Mouse (Mus musculus) hindbrain, embryonic 14.5 days (tissue): ENCODE data around the gene P2rx5. TPM values are rescaled to one million over a fixed set of nuclear protein-coding genes. Genes with fewer than 3 reads are reported as not detected.

Experiments used
- ATAC-seq: fragments of 200-750 bp; cut with Nextera tagmentation; 2 replicates; pipeline ENCODE4 v1.8.0; 2017; ENCODE audit warnings: moderate number of reproducible peaks, mild to moderate bottlenecking, moderate TSS enrichment, moderate library complexity; ENCODE audit not compliant: low FRiP score
- DNase-seq: peaks from one replicate; pipeline ENCODE4 v3.0.0-alpha.2; 2015; ENCODE audit warnings: low spot score
- H3K27ac ChIP-seq: fragments of 300-500 bp; sonication (generic); 2 replicates; pipeline ENCODE4 v1.5.1; 2014; ENCODE audit warnings: mild to moderate bottlenecking, moderate library complexity
- H3K27me3 ChIP-seq: fragments of 300-500 bp; sonication (generic); 2 replicates; pipeline ENCODE4 v1.6.1; 2014; ENCODE audit warnings: mild to moderate bottlenecking, low read length, mixed read lengths; ENCODE audit not compliant: control insufficient read depth, insufficient read depth
- H3K36me3 ChIP-seq: fragments of 300-500 bp; sonication (generic); replicated peaks from 2 replicates; pipeline ENCODE4 v1.6.1; 2014; ENCODE audit not compliant: control insufficient read depth, insufficient read depth
- H3K4me1 ChIP-seq: fragments of 300-500 bp; sonication (generic); replicated peaks from 2 replicates; pipeline ENCODE4 v1.6.1; 2014; ENCODE audit warnings: antibody characterized with exemption, low read length, mixed read lengths; ENCODE audit not compliant: control insufficient read depth, insufficient read depth
- H3K4me2 ChIP-seq: fragments of 300-500 bp; sonication (generic); replicated peaks from 2 replicates; pipeline ENCODE4 v1.6.1; 2014; ENCODE audit warnings: mild to moderate bottlenecking, moderate library complexity
- H3K4me3 ChIP-seq: fragments of 300-500 bp; sonication (generic); replicated peaks from 2 replicates; pipeline ENCODE4 v1.5.1; 2014; ENCODE audit warnings: mild to moderate bottlenecking, low read length
- H3K9ac ChIP-seq: fragments of 300-500 bp; sonication (generic); 2 replicates; pipeline ENCODE4 v1.6.1; 2014
- H3K9me3 ChIP-seq: fragments of 300-500 bp; sonication (generic); 2 replicates; pipeline ENCODE4 v1.6.1; 2016; ENCODE audit warnings: low read length; ENCODE audit not compliant: control insufficient read depth
- WGBS: fragments of 180-500 bp; shearing (Covaris S2); extraction: QIAGEN DNeasy Blood & Tissue Kit; methylation state at CpG from one replicate; pipeline ENCODE4 v1.1.7; 2014; 5-methylcytosine and 5-hydroxymethylcytosine counted together
- polyA plus RNA-seq: library from polyadenylated mRNA; unstranded; fragments of >200 nt; fragmentation: Nextera tagmentation; extraction: Ambion mirVana; gene quantifications from 2 replicates; pipeline ENCODE4 v1.2.1, GENCODE M21; 2014

P2rx5 gene
- polyA plus RNA-seq, 1 experiment from 2014 or later: 1.0 TPM

DNA sequence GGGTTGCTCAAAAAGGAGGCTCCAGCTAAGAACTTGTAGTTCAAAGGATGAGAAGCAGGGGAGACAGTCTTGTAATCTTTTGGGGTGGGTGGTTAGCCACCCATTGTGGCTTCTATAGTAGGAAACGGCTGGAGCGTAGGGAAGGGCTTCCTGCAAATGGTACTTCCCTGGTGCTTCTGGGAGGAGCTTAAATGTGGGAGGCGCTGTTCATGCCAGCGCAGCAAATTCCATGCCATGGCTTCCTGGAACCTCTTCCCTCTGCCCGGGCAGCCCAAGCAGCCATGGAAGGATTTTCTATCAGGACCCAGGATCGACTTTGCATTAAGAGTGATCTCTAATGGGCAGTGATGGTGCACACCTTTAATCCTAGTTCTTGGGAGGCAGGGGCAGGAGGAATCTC lies 8.4 kb downstream of the P2rx5 start:
- H3K9ac ChIP-seq: no peak overlapping the region
- H3K4me1 ChIP-seq: no peaks in the 10 kb centered on the region
- H3K27me3 ChIP-seq: no peaks in the 10 kb centered on the region
- no peak overlapping the region for H3K27ac ChIP-seq
- WGBS: 79% methylated on average over 6 of the region's 6 CpGs
- H3K9me3 ChIP-seq: no peaks in the 10 kb centered on the region
- H3K4me3 ChIP-seq: no peak overlapping the region
- H3K36me3 ChIP-seq: peaks cover 14% of the 10 kb centered on the region; the same call in 1 of the 2 replicates
- H3K4me2 ChIP-seq: no peak overlapping the region
- ATAC-seq (no peak), DNase-seq (no peak)

GRCm38 (mm10) chr11:73169231-73169630 lies 9.0 kb downstream of the P2rx5 start:
- H3K4me2 ChIP-seq: no peak overlapping the region
- 0 out of 2 replicates have a peak, but pooled peaks have one; percentile 29 for ATAC-seq
- H3K4me3 ChIP-seq: no peak overlapping the region
- H3K27me3 ChIP-seq: no peaks in the 10 kb centered on the region
- no peaks in the 10 kb centered on the region for H3K9me3 ChIP-seq
- DNase-seq: peak; percentile 61
- H3K9ac ChIP-seq: no peak overlapping the region
- H3K4me1 ChIP-seq: no peaks in the 10 kb centered on the region
- H3K36me3 ChIP-seq: peaks cover 14% of the 10 kb centered on the region; the same call in 1 of the 2 replicates
- no peak overlapping the region for H3K27ac ChIP-seq
- 41% methylated on average over 4 of the region's 4 CpGs for WGBS

- H3K4me3 ChIP-seq: no peak overlapping the region
- peaks cover 20% of the 10 kb centered on the region; the same call in 1 of the 2 replicates for H3K36me3 ChIP-seq
- WGBS: 68% methylated on average over 5 of the region's 5 CpGs
- no peak overlapping the region for H3K4me2 ChIP-seq
- DNase-seq (no peak), ATAC-seq (no peak)
- peaks cover 16% of the 10 kb centered on the region for H3K4me1 ChIP-seq
- H3K27ac ChIP-seq: no peak overlapping the region
- no peaks in the 10 kb centered on the region for H3K27me3 ChIP-seq
- no peak overlapping the region for H3K9ac ChIP-seq
- no peaks in the 10 kb centered on the region for H3K9me3 ChIP-seq
Measured at GRCm38 (mm10) chr11:73172186-73172585, 12.0 kb downstream of the P2rx5 start.

DNA sequence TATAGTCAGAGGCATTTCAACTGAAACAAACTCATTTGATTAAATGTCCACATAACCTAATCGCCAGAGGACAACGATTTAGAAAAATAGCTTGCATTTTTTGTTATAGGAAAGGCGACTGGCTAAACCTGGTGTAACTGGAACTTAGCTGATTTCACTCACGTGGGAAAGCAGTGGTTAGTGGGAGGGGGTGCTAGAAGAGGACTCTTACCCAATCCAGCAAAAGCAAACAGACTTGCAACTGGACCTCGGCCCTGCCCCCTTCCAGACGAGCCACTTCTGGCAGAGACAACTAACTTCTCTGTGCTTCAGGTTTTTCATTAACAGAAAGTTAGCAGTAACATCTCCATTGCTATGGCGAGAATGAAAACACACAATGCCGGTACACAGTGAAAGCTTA lies 15.4 kb downstream of the P2rx5 start:
- Histone ChIP-seq H3K9ac (peak overlapping the region; percentile 92), H3K4me1 (peaks cover 27% of the 10 kb centered on the region), H3K4me2 (peak overlapping the region; percentile 74), H3K9me3 (no peaks in the 10 kb centered on the region), H3K27ac (no peak overlapping the region), H3K27me3 (no peaks in the 10 kb centered on the region), H3K36me3 (peaks cover 22% of the 10 kb centered on the region), H3K4me3 (peak overlapping the region; percentile 98)
- no peak for ATAC-seq
- WGBS: 44% methylated on average over 8 of the region's 8 CpGs
- no peak for DNase-seq

DNA sequence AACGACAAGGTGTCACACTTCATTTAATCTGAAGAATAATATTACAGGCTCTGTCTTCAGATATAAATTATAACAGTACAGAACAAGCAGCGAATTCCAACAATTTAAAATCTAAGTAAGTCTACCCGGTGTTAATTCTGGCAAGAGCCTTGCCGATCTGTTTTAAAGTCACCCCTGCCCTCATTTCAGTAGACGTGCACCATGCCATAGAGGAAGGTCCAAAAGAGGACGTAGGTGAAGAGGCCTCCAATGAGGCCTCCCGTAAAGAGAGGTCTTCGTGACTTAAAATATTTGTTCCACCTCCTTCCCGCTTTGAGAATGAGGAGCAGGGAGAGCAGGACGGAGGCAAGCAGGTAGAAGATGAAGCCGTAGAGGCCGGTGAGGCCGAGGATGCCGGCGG lies 16.0 kb downstream of the P2rx5 start:
- under 1% methylated on average over 15 of the region's 15 CpGs for WGBS
- Histone ChIP-seq H3K4me3 (peak overlapping the region; percentile 98), H3K4me1 (peaks cover 27% of the 10 kb centered on the region), H3K36me3 (peaks cover 20% of the 10 kb centered on the region), H3K27me3 (no peaks in the 10 kb centered on the region), H3K9ac (peak overlapping the region; percentile 92), H3K9me3 (no peaks in the 10 kb centered on the region), H3K4me2 (peak overlapping the region; percentile 74), H3K27ac (peak overlapping the region; percentile 86)
- ATAC-seq: no peak
- DNase-seq: no peak

DNA sequence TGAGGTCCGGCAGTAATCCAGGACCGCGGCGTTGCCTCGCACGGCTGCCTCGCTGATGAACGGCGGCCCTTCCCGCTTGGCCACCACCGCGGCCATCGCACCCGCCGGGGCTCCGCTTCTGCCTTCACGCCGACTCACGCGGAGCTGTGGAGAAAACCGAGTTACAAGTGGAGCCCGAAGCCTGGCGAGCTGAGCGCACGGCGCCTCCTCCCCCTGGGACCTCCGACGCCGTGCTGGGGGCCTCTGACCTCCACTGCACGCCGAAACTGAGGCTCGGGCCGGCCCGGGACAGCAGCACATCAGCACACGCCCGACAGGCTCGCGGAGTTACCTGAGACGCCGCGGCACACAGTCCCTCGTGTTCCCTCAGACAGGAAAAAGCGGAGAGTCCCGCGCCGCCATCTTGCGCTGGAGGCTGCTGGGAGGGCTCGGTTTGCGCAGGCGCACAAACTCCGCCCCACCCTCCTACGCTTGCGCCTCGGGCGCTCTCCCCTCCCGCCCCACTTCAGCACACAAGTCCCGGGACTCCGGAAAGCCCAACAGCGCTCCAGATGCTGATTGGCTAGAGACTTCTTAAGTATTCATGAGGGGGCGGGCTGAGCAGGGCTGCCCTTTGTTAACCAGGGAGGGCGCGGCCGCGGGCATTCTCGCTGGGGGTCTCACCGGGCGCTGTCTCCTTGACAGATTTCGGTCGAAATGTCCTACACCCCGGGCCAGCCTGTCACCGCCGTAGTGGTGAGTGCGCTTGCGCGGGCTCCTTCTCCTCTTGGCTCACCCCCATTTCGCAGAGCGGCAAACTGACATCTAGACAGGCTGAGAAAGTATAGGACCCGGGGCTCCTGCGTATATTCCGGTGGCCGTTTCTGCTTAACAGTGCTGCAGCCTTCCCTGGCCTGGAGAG lies 16.6 kb downstream of the P2rx5 start, which contains the start of the genes Emc6 and Tax1bp3:
Gene Emc6 (minus strand): TSS at position 430 of the 901 bp plus-strand sequence.
Gene Tax1bp3 (plus strand): TSS at position 476 of the 901 bp plus-strand sequence.
- H3K4me1 ChIP-seq: peaks cover 27% of the 10 kb centered on the region
- WGBS: under 1% methylated on average over 81 of the region's 81 CpGs

DNA sequence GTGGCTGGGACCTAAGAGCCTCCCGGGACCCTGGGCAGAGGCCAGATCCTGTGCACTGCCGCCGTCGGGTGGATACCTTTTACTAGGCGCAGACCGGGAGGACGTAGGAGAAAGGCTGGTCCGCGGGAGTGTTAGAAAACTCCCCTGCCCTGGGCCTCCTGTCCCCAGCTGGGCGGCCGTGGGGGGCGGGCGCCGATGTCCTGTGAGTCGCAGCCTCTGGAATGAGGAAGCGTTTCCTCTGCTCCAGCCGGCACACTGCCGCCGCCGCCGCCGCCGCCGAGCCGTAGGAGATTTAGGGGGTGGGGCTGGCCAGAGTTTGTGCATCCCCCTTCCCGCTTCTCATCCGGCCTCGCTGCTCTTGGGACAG lies 17.3 kb downstream of the P2rx5 start:
- no peaks in the 10 kb centered on the region for H3K27me3 ChIP-seq
- DNase-seq (peak; percentile 65), ATAC-seq (no peak; the same call in 1 of the 2 replicates)
- H3K4me2 ChIP-seq: peak overlapping the region; percentile 74
- H3K9me3 ChIP-seq: no peaks in the 10 kb centered on the region
- peak overlapping the region; percentile 92 for H3K9ac ChIP-seq
- WGBS: 0% methylated on average over 25 of the region's 28 CpGs
- peak overlapping the region; percentile 92 for H3K27ac ChIP-seq
- H3K4me1 ChIP-seq: peaks cover 27% of the 10 kb centered on the region
- peaks cover 18% of the 10 kb centered on the region for H3K36me3 ChIP-seq
- H3K4me3 ChIP-seq: peak overlapping the region; percentile 98

More for the DNA sequence above, 16.6 kb downstream of the P2rx5 start, which contains the start of the genes Emc6 and Tax1bp3:
- Histone ChIP-seq H3K4me2 (peak within 1 kb of the TSS; percentile 74), H3K27ac (peak within 1 kb of the TSS; percentile 92), H3K27me3 (no peaks in the 10 kb centered on the region), H3K36me3 (peaks cover 13% of the 10 kb centered on the region), H3K9me3 (no peaks in the 10 kb centered on the region), H3K9ac (peak within 1 kb of the TSS; percentile 92), H3K4me3 (peak within 1 kb of the TSS; percentile 98)
- ATAC-seq (peak; percentile 98), DNase-seq (peak; percentile 96)

GRCm38 (mm10) chr11:73177895-73178294 lies 17.7 kb downstream of the P2rx5 start:
- ATAC-seq (no peak), DNase-seq (peak; percentile 28)
- peak overlapping the region; percentile 98 for H3K4me3 ChIP-seq
- peak overlapping the region; percentile 92 for H3K9ac ChIP-seq
- H3K4me2 ChIP-seq: peak overlapping the region; percentile 74
- H3K9me3 ChIP-seq: no peaks in the 10 kb centered on the region
- H3K36me3 ChIP-seq: peaks cover 20% of the 10 kb centered on the region
- H3K27ac ChIP-seq: peak overlapping the region; percentile 92
- no peaks in the 10 kb centered on the region for H3K27me3 ChIP-seq
- WGBS: 8% methylated on average over 2 of the region's 2 CpGs
- peaks cover 27% of the 10 kb centered on the region for H3K4me1 ChIP-seq

GRCm38 (mm10) chr11:73185872-73186615 lies 25.8 kb downstream of the P2rx5 start:
- ATAC-seq: no peak
- no peaks in the 10 kb centered on the region for H3K27me3 ChIP-seq
- no peak overlapping the region for H3K4me3 ChIP-seq
- no peaks in the 10 kb centered on the region for H3K9me3 ChIP-seq
- H3K27ac ChIP-seq: no peak overlapping the region
- no peaks in the 10 kb centered on the region for H3K4me1 ChIP-seq
- DNase-seq: no peak
- WGBS: 92% methylated on average over 10 of the region's 10 CpGs
- H3K36me3 ChIP-seq: peaks cover 81% of the 10 kb centered on the region
- H3K4me2 ChIP-seq: no peak overlapping the region
- H3K9ac ChIP-seq: no peak overlapping the region
